Mouse (Mus musculus): ENCODE measurements at regions not wholly inside any gene's neighbourhood (a gene's known extent, or its start where the extent isn't known, plus 50 kb on each side); places are given as distances from the start of the nearest gene placed in this dataset.

GRCm38 (mm10) chr13:48165838-48166237 lies 95.2 kb upstream of the Id4 start:
- no peaks in the 10 kb centered on the region for H3K4me1 ChIP-seq (replicated peaks; ENCODE audit: insufficient read depth, low read length)
- no peaks in the 10 kb centered on the region for H3K27me3 ChIP-seq (ENCODE audit: insufficient read depth, low read length)
- ATAC-seq (replicated peaks; ENCODE audit: low FRiP score, low read depth) = no peak
- no peaks in the 10 kb centered on the region for H3K36me3 ChIP-seq (ENCODE audit: insufficient read depth, low read length)
- H3K27ac ChIP-seq = no peak overlapping the region
- H3K9ac ChIP-seq (ENCODE audit: low read depth, low read length) = no peak overlapping the region
- no peak overlapping the region for H3K4me2 ChIP-seq (ENCODE audit: low read length)
- WGBS = 92% methylated on average over 1 of the region's 1 CpGs
- TF ChIP-seq CTCF (IDR thresholded peaks at IDR 0.05; ENCODE audit: low read depth) = no peak
- no peak overlapping the region for H3K4me3 ChIP-seq (replicated peaks; ENCODE audit: low read depth, low read length)
- DNase-seq (ENCODE audit: low spot score) = no peak
- no peaks in the 10 kb centered on the region for H3K9me3 ChIP-seq (replicated peaks; ENCODE audit: low read length)

- no peak overlapping the region for H3K4me3 ChIP-seq (replicated peaks; ENCODE audit: low read depth, low read length)
- H3K27me3 ChIP-seq (ENCODE audit: insufficient read depth, low read length) = no peaks in the 10 kb centered on the region
- ATAC-seq (replicated peaks; ENCODE audit: low FRiP score, low read depth) (no peak), DNase-seq (ENCODE audit: low spot score) (no peak)
- no peak overlapping the region for H3K9ac ChIP-seq (ENCODE audit: low read depth, low read length)
- no peak overlapping the region for H3K4me2 ChIP-seq (ENCODE audit: low read length)
- no peaks in the 10 kb centered on the region for H3K4me1 ChIP-seq (replicated peaks; ENCODE audit: insufficient read depth, low read length)
- H3K36me3 ChIP-seq (ENCODE audit: insufficient read depth, low read length) = no peaks in the 10 kb centered on the region
- no peak overlapping the region for H3K27ac ChIP-seq
- no peaks in the 10 kb centered on the region for H3K9me3 ChIP-seq (replicated peaks; ENCODE audit: low read length)
- WGBS = 56% methylated on average over 8 of the region's 8 CpGs
- TF ChIP-seq CTCF (IDR thresholded peaks at IDR 0.05; ENCODE audit: low read depth) = no peak
Observed at GRCm38 (mm10) chr13:48167976-48168375, 93.1 kb upstream of the Id4 start.

- Histone ChIP-seq H3K9ac (ENCODE audit: low read depth, low read length) (no peak overlapping the region), H3K4me1 (replicated peaks; ENCODE audit: insufficient read depth, low read length) (no peaks in the 10 kb centered on the region), H3K4me2 (ENCODE audit: low read length) (no peak overlapping the region), H3K27ac (no peak overlapping the region), H3K4me3 (replicated peaks; ENCODE audit: low read depth, low read length) (no peak overlapping the region), H3K36me3 (ENCODE audit: insufficient read depth, low read length) (no peaks in the 10 kb centered on the region), H3K27me3 (ENCODE audit: insufficient read depth, low read length) (no peaks in the 10 kb centered on the region), H3K9me3 (replicated peaks; ENCODE audit: low read length) (no peaks in the 10 kb centered on the region)
- 36% methylated on average over 16 of the region's 16 CpGs for WGBS
- peak; percentile 11 for DNase-seq (ENCODE audit: low spot score)
- no peak; the same call in 1 of the 2 replicates for ATAC-seq (replicated peaks; ENCODE audit: low FRiP score, low read depth)
- no peak for TF ChIP-seq CTCF (IDR thresholded peaks at IDR 0.05; ENCODE audit: low read depth)
Observed at GRCm38 (mm10) chr13:48171309-48171953, 89.6 kb upstream of the Id4 start.

- Histone ChIP-seq H3K27ac (no peak overlapping the region), H3K4me1 (replicated peaks; ENCODE audit: insufficient read depth, low read length) (no peaks in the 10 kb centered on the region), H3K36me3 (ENCODE audit: insufficient read depth, low read length) (no peaks in the 10 kb centered on the region), H3K9me3 (replicated peaks; ENCODE audit: low read length) (no peaks in the 10 kb centered on the region), H3K9ac (ENCODE audit: low read depth, low read length) (no peak overlapping the region), H3K27me3 (ENCODE audit: insufficient read depth, low read length) (no peaks in the 10 kb centered on the region), H3K4me2 (ENCODE audit: low read length) (no peak overlapping the region), H3K4me3 (replicated peaks; ENCODE audit: low read depth, low read length) (no peak overlapping the region)
- ATAC-seq (replicated peaks; ENCODE audit: low FRiP score, low read depth) = no peak
- peak; percentile 19 for DNase-seq (ENCODE audit: low spot score)
- WGBS = 52% methylated on average over 3 of the region's 3 CpGs
- TF ChIP-seq CTCF (IDR thresholded peaks at IDR 0.05; ENCODE audit: low read depth) = no peak
Observed at GRCm38 (mm10) chr13:48171994-48172393, 89.0 kb upstream of the Id4 start.

GRCm38 (mm10) chr13:48192476-48192875 lies 68.6 kb upstream of the Id4 start:
- no peak for TF ChIP-seq CTCF (IDR thresholded peaks at IDR 0.05; ENCODE audit: low read depth)
- Histone ChIP-seq H3K9ac (ENCODE audit: low read depth, low read length) (no peak overlapping the region), H3K9me3 (replicated peaks; ENCODE audit: low read length) (no peaks in the 10 kb centered on the region), H3K36me3 (ENCODE audit: insufficient read depth, low read length) (no peaks in the 10 kb centered on the region), H3K4me2 (ENCODE audit: low read length) (no peak overlapping the region), H3K27me3 (ENCODE audit: insufficient read depth, low read length) (no peaks in the 10 kb centered on the region), H3K4me3 (replicated peaks; ENCODE audit: low read depth, low read length) (no peak overlapping the region), H3K27ac (no peak overlapping the region), H3K4me1 (replicated peaks; ENCODE audit: insufficient read depth, low read length) (no peaks in the 10 kb centered on the region)
- ATAC-seq (replicated peaks; ENCODE audit: low FRiP score, low read depth) (no peak), DNase-seq (ENCODE audit: low spot score) (peak; percentile 54)
- 91% methylated on average over 2 of the region's 2 CpGs for WGBS

- Histone ChIP-seq H3K36me3 (ENCODE audit: insufficient read depth, low read length) (no peaks in the 10 kb centered on the region), H3K9ac (ENCODE audit: low read depth, low read length) (no peak overlapping the region), H3K4me2 (ENCODE audit: low read length) (no peak overlapping the region), H3K4me1 (replicated peaks; ENCODE audit: insufficient read depth, low read length) (no peaks in the 10 kb centered on the region), H3K9me3 (replicated peaks; ENCODE audit: low read length) (no peaks in the 10 kb centered on the region), H3K27me3 (ENCODE audit: insufficient read depth, low read length) (no peaks in the 10 kb centered on the region), H3K27ac (no peak overlapping the region), H3K4me3 (replicated peaks; ENCODE audit: low read depth, low read length) (no peak overlapping the region)
- DNase-seq (ENCODE audit: low spot score) = no peak
- WGBS = 86% methylated on average over 5 of the region's 5 CpGs
- no peak for ATAC-seq (replicated peaks; ENCODE audit: low FRiP score, low read depth)
- no peak for TF ChIP-seq CTCF (IDR thresholded peaks at IDR 0.05; ENCODE audit: low read depth)
Observed at GRCm38 (mm10) chr13:48193942-48194341, 67.1 kb upstream of the Id4 start.

GRCm38 (mm10) chr13:48207824-48208223 lies 53.2 kb upstream of the Id4 start:
- no peaks in the 10 kb centered on the region for H3K4me1 ChIP-seq (replicated peaks; ENCODE audit: insufficient read depth, low read length)
- H3K27me3 ChIP-seq (ENCODE audit: insufficient read depth, low read length) = no peaks in the 10 kb centered on the region
- TF ChIP-seq CTCF (IDR thresholded peaks at IDR 0.05; ENCODE audit: low read depth) = no peak
- H3K4me3 ChIP-seq (replicated peaks; ENCODE audit: low read depth, low read length) = no peak overlapping the region
- no peaks in the 10 kb centered on the region for H3K9me3 ChIP-seq (replicated peaks; ENCODE audit: low read length)
- ATAC-seq (replicated peaks; ENCODE audit: low FRiP score, low read depth) (no peak), DNase-seq (ENCODE audit: low spot score) (no peak)
- WGBS = 50% methylated on average over 4 of the region's 4 CpGs
- H3K4me2 ChIP-seq (ENCODE audit: low read length) = no peak overlapping the region
- H3K9ac ChIP-seq (ENCODE audit: low read depth, low read length) = no peak overlapping the region
- H3K36me3 ChIP-seq (ENCODE audit: insufficient read depth, low read length) = no peaks in the 10 kb centered on the region
- H3K27ac ChIP-seq = no peak overlapping the region
